ENCODE assay signal across 20 mouse cellular contexts in genomic region chr14:72081473-72081872, GRCm38 (mm10).
"Had no signal": no experiment of that assay in that cellular context is flagged by ENCODE, and none has a peak within 500 bp of the region (broad histone marks: within the 10 kb centered on the region; RNA-seq: fewer than 3 reads in every experiment).

No protein-coding gene starts in this region.

- ATAC-seq: liver, postnatal 0 days; midbrain, embryonic 16.5 days had no signal

- H3K27me3 ChIP-seq: liver, embryonic 13.5 days; liver, embryonic 15.5 days; megakaryocyte, embryonic 14.5 days; midbrain, embryonic 12.5 days; neural tube, embryonic 15.5 days had no signal

- H3K27ac ChIP-seq: liver, embryonic 13.5 days; liver, embryonic 15.5 days; macrophage; midbrain, embryonic 10.5 days; midbrain, embryonic 12.5 days; neural tube, embryonic 13.5 days; neural tube, embryonic 15.5 days had no signal

- H3K36me3 ChIP-seq: liver, embryonic 13.5 days; liver, embryonic 15.5 days; midbrain, embryonic 10.5 days; midbrain, embryonic 12.5 days; neural tube, embryonic 13.5 days; neural tube, embryonic 15.5 days had no signal

- H3K4me3 ChIP-seq: liver, embryonic 13.5 days; liver, embryonic 15.5 days; megakaryocyte, embryonic 14.5 days; midbrain, embryonic 10.5 days; midbrain, embryonic 12.5 days; myocyte; neural tube, embryonic 13.5 days; neural tube, embryonic 15.5 days had no signal

- DNase-seq: liver, embryonic 13.5 days; liver, postnatal 0 days; lung, adult 2 months; lung, postnatal 14 days; lung, postnatal 36 days; midbrain, embryonic 14.5 days; retina, postnatal 1 day; right cerebral cortex, adult 18-20 months; thymus, adult 18-20 months; thymus, postnatal 14 days; thymus, postnatal 36 days had no signal

- H3K9me3 ChIP-seq: liver, embryonic 13.5 days; liver, embryonic 15.5 days; megakaryocyte, embryonic 14.5 days; midbrain, embryonic 10.5 days; midbrain, embryonic 12.5 days; neural tube, embryonic 15.5 days had no signal

- H3K4me1 ChIP-seq: liver, embryonic 13.5 days; liver, embryonic 15.5 days; midbrain, embryonic 10.5 days; midbrain, embryonic 12.5 days; neural tube, embryonic 13.5 days; neural tube, embryonic 15.5 days had no signal

- H3K9ac ChIP-seq: liver, embryonic 13.5 days; liver, embryonic 15.5 days; liver, postnatal 0 days; midbrain, embryonic 12.5 days; neural tube, embryonic 13.5 days; neural tube, embryonic 15.5 days had no signal

- H3K4me2 ChIP-seq: liver, embryonic 13.5 days; liver, embryonic 15.5 days; midbrain, embryonic 12.5 days; neural tube, embryonic 13.5 days; neural tube, embryonic 15.5 days had no signal
